Mouse (Mus musculus) embryonic fibroblast, embryonic 13.5 days (primary cell): ENCODE data around the gene Tmem274. TPM values are rescaled to one million over a fixed set of nuclear protein-coding genes. Genes with fewer than 3 reads are reported as not detected.
"Not testable (repeated sequence)": the region's sequence is repeated elsewhere in the genome, so short reads cannot be mapped to it uniquely, and the experiment has no call there.

Source experiments
- H3K27ac ChIP-seq: 2 replicates; pipeline ENCODE4 v1.5.1; 2012; ENCODE audit warnings: low read length, control low read depth, inconsistent platforms; ENCODE audit not compliant: insufficient read depth
- H3K4me1 ChIP-seq: 2 replicates; pipeline ENCODE4 v1.6.1; 2011; ENCODE audit warnings: low read length; ENCODE audit not compliant: control insufficient read depth, insufficient read depth
- H3K4me3 ChIP-seq: 2 replicates; pipeline ENCODE4 v1.5.1; 2011; ENCODE audit warnings: mild to moderate bottlenecking, control low read depth, low read length; ENCODE audit not compliant: insufficient read depth
- CTCF ChIP-seq: IDR thresholded peaks from 2 replicates; pipeline ENCODE4 v1.5.1; 2011; ENCODE audit warnings: mild to moderate bottlenecking, control low read depth, low read length, moderate library complexity, borderline replicate concordance; ENCODE audit not compliant: insufficient read depth
- POLR2A ChIP-seq: IDR thresholded peaks from 2 replicates; pipeline ENCODE4 v1.6.1; 2011; ENCODE audit warnings: low read depth, mild to moderate bottlenecking, control low read depth, low read length, moderate library complexity
- polyA plus RNA-seq: library from polyadenylated mRNA; stranded (reverse); fragments of >200 nt; gene quantifications from 2 replicates; pipeline ENCODE4 v1.2.4, GENCODE M21; 2011; ENCODE audit warnings: low read depth; ENCODE audit not compliant: missing spikeins, insufficient read length

Gene Tmem274
- polyA plus RNA-seq, 1 experiment, result not detected

DNA sequence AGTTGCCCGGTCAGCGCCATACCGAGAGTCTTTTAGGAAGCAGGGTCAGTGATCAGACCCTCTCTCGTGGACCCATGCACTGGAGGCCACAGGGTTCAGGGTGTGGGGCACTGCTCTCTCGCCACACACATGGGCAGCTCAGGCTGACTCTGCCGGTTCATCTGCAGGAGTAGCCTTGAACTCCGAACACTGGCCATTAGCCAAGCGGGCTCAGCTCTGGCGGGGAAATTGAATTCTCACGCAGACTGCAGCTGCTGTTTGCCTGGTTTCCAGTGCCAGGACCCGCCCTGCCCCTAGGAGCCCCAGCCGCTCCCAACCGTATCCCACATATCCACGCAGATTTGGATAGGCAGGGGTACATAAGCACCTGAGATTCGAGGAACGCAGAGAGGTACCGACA, 22.9 kb upstream of the Tmem274 start:
- TF ChIP-seq POLR2A (no peak), CTCF (no peak)
- Histone ChIP-seq H3K4me1 (no peaks in the 10 kb centered on the region), H3K4me3 (no peak overlapping the region), H3K27ac (no peak overlapping the region)

DNA sequence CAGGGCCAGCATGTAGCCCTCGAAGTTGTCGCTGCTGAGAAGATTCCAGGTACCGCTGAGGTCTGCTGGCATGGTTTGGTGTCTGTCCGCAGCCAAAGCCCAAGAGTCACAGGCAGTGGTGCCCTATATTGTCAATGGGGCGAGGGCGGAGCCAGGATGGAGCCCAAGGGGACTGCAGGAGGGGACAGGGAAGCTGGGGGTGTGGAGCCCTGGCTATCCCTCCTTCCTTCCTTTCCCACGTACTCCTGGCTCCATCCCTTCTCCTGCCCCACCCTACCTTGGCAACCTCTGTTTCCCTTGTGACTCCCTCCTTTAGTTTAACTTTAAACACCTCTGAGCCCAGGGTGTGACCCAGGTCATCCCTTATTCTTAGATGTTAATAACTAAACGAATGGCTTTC, 22.3 kb upstream of the Tmem274 start, which contains the start of gene Rbp7:
Gene Rbp7 (minus strand): TSS at position 100 of the 400 bp plus-strand sequence.
- Histone ChIP-seq H3K4me3 (no peak within 1 kb of the TSS), H3K4me1 (no peaks in the 10 kb centered on the region), H3K27ac (no peak within 1 kb of the TSS)
- TF ChIP-seq CTCF (no peak), POLR2A (no peak)

DNA sequence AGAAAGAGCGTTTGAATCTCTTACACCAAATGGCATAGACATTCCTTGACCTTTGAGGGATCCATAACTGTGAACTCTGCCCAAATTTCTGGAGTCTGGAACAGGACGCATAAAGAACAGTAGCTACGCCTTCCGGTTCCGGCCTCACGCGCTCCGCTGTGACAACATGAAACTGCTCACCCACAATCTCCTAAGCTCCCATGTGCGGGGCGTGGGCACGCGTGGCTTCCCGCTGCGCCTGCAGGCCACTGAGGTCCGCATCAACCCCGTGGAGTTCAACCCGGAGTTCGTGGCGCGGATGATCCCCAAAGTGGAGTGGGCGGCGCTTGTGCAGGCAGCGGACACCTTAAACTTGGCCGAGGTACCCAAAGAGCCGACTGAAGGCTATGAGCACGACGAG, 20.0 kb upstream of the Tmem274 start:
- H3K27ac ChIP-seq, H3K4me1 ChIP-seq, H3K4me3 ChIP-seq: not testable (repeated sequence)

DNA sequence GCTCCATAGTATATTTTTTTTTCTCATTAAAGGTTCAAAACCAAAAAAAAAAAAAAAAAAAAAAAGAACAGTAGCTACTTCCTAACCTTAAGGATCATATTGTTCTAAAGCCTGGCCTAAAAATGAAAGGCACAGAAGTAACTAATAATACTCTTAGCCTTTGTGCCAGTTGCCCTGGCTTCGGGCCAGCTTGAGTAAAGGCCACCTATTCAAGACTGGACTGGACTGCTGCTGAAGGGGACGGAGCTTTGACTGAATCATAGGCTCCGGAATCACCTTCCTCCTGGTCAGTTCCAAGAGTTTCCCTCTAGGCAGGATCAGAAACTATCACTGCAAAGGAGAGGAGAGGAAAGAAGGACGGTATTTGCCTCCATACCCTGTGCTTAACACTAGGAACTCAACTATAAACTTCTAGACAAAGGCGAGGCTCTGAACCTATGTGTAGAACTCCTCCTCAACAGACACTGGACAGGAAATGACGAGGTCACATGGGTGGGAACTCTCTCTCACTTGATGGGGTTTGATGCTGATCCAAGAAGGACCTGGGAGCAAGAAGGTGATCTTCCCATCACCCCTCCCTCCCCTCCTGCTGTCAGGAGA, 19.2 kb upstream of the Tmem274 start:
- Histone ChIP-seq H3K4me3 (no peak overlapping the region), H3K27ac (no peak overlapping the region), H3K4me1 (no peaks in the 10 kb centered on the region)
- TF ChIP-seq CTCF (no peak), POLR2A (no peak)

DNA sequence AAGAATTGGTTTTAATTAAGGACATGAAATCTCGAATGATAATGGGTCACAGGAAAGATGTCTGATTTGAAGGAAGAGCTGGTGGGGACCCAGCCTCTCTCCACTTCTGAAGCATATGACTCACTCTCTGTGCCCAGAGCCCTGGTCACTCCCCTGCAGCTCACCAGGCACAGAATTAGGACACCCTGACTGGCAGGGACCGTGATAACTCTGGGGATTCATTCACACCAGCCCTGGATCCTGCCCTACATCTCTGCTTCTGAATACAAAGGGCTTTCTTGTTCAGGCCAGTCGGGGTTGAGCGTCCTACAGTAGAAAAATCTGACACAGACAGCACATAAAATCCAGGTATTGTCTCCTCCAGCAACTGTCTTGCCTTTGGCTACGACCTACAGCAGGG, 18.7 kb upstream of the Tmem274 start:
- Histone ChIP-seq H3K4me3 (no peak overlapping the region), H3K4me1 (no peaks in the 10 kb centered on the region), H3K27ac (no peak overlapping the region)
- TF ChIP-seq CTCF (no peak), POLR2A (no peak)

DNA sequence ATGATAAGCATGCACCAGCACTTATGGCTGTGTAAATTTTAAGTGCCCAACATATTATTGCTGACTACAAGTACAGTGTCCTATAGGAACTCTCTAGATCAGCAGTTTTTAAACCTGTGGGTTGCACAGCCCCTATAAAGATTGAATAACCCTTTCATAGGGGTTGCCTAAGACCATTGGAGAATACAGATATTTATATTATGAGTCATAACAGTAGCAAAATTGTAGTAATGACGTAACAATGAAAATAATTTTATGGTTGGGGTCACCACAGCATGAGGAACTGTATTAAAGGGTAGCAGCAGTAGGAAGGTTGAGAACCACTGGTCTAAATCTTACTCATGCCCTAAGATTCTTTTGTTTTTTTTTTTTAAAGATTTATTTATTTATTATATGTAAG, 17.8 kb upstream of the Tmem274 start:
- Histone ChIP-seq H3K4me3 (no peak overlapping the region), H3K27ac (no peak overlapping the region)

DNA sequence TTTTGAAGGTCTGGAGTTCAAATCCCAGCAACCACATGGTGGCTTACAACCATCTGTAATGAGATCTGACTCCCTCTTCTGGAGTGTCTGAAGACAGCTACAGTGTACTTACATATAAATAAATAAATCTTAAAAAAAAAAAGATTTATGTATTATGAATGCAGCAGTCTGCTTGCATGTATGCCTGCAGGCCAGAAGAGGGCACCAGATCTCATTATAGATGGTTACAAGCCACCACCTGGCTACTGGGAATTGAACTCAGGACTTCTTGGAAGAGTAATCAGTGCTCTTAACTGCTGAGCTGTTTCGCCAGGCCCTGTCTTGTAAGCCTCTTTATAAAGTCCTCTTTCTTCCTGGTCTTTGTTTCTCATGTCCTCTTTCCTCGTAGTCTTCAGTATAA, 16.7 kb upstream of the Tmem274 start:
- H3K4me1 ChIP-seq, H3K27ac ChIP-seq, H3K4me3 ChIP-seq: not testable (repeated sequence)

More for the DNA sequence above, 17.8 kb upstream of the Tmem274 start:
- H3K4me1 ChIP-seq, result no peaks in the 10 kb centered on the region
- TF ChIP-seq POLR2A (no peak), CTCF (no peak)

DNA sequence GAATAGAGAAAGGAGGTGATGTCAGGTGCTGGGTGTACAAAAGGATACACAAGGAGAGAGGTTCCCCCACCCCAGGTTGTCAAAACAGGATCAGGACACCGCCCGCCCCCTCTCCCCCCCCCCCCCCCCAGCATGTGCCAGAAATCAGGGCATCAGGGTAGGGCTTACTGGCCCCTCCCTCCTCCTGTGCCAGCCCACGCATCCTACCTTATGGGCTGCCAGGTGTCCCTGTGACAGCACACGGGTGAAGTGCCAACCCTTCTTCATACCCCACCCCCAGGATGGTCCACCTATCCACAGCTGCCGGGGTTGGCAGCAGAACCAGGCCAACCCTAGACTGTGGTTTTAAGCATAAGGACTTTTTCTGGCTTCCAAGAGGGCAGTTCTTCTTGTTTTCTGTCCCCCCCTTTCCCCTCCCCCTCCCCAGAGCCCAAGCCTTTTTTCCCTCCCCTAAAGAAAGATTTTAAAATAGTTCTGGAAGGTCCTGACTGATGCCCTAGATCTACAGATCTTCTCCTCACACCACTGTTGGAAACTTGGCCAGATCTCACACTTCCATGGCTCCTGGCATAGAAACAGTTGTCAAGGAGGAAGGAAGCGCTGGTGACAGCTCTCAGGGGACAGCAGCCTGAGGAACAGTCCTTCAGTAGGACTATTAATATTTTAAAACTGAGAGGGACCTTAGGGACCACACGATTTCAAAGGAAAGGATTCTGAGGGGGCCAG, 15.4 kb upstream of the Tmem274 start:
- no peaks in the 10 kb centered on the region for H3K4me1 ChIP-seq
- H3K4me3 ChIP-seq, result no peak overlapping the region
- no peak overlapping the region for H3K27ac ChIP-seq
- no peak for TF ChIP-seq CTCF
- TF ChIP-seq POLR2A, result no peak

DNA sequence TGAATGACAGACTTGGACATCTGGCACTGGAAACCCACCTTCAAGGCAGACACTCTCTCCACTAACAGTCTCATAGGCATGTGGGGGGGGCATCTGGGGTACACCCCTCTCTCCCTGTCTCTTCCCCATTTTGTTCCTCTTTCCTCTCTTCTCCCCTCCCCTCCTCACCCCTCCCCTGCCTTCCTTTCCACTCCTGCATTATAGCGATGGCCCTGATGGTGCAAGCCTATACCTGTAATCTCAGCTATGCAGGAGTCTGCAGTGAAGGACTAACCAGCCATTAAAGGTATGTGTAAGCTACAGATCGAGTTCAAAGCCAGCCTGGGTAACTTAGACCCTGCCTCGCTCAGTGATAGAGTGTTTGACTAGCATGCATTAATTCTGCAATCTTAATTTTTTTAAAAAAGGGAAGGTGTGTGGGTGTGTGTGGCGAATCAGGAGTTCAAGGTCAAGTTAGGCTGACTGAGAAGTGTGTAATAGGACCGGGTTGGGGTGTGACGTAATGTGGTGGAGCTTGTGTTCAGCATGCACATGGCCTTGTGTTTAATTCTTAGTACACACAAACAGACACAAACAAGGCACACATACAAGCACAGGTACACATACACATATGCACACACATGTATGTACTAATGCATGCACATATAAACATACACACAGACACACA, 14.7 kb upstream of the Tmem274 start:
- H3K4me1 ChIP-seq, result no peaks in the 10 kb centered on the region
- no peak overlapping the region for H3K27ac ChIP-seq
- no peak overlapping the region for H3K4me3 ChIP-seq
- TF ChIP-seq CTCF (no peak), POLR2A (no peak)

DNA sequence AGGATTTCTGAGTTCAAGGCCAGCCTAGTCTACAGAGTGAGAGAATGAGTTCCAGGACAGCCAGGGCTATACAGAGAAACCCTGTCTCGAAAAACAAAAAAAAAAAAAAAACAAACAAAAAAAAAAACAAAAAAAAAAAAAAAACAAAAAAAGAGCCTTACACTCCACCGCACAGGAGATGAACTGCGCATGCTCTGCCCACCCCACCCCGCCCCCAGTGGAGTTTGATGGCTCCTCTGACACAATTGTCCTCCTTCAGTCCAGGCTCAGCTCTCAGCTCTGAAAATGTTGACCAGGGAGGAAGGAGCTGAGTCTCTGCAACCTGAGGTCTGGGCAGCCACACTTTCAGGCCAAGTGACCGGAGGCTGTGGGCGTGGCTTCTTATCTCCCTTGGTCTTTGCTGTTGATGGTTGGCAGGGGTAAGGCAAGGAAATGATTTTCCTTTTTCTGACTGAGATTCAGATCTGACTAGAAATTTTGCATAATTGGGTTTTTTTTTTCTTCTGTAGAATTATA, 13.7 kb upstream of the Tmem274 start:
- H3K27ac ChIP-seq, result no peak overlapping the region
- H3K4me3 ChIP-seq, result no peak overlapping the region
- H3K4me1 ChIP-seq, result no peaks in the 10 kb centered on the region
- TF ChIP-seq POLR2A (no peak), CTCF (no peak)
